Mouse (Mus musculus): ENCODE measurements around the gene Ndufb5.
"Not testable (repeated sequence)": the region's sequence is repeated elsewhere in the genome, so short reads cannot be mapped to it uniquely, and the experiment has no call there.

Gene Ndufb5

DNA sequence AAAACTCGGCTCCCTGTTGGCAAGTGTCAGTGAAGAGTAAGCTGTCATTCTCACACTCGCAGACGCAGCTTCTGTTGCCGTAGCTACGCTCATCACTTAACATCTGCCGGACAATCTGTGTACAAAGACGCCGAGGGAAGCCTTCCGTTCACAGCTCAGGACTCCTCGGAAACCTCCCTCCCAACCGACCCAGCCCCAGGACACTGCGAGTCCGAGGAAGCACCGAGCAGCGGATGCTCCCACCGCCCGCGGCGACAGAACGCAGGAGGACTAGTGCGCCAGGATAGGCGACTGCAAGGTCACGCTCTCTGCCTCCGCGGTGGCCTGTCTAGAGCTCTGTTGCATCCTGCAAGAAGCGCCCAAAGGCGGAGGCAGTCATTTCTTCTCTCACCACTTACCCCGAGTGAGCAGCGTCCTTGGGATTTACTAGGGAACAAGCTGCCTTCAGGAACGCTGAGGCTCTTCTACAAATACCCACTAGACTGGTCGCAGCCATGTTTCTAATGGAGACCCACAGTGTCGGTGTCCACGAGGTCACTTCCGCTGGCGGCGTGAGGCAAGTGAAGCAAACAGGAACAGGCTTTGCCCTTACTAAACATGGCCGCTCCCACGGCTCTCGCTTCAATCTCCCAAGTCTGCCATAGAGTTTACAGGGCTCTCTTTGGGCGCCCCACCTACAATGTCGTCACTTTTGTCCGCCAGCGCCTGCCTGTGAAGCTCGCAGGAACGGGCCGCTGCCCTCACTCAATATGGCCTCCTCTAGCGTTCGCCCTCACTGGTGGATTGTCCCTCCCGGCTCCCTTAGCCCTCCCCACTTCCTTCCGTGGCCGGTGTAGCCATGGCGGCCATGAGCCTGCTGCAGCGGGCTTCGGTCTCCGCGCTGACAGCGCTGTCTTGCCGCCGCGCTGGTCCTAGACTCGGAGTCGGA lies at the start of gene Ndufb5:
Ndufb5 (plus strand) TSS at position 747 of the 928 bp plus-strand sequence.
- peak; percentile 98 for DNase-seq (ENCODE audit: low spot score)

DNA sequence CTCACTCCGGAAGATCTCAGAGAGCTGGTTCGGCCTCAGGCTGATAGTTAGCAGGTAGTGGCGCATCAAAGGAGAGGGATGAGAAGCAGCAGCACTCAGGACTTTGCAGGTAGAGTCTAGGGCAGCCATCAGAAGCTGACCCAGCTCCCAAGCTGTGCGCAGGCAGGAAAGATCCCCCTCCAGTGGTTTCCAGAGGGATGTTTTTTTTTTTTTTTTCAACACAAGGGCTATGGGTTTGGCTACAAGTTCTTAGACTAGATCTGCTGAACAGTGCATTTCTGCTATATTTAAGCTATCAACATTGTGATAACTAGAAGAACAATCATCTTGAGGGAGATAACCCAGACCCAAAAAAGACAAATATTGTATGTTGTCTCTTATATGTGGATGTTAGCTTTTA lies 49.6 kb upstream of the Ndufb5 start:
- no peak for DNase-seq (ENCODE audit: low spot score)

DNA sequence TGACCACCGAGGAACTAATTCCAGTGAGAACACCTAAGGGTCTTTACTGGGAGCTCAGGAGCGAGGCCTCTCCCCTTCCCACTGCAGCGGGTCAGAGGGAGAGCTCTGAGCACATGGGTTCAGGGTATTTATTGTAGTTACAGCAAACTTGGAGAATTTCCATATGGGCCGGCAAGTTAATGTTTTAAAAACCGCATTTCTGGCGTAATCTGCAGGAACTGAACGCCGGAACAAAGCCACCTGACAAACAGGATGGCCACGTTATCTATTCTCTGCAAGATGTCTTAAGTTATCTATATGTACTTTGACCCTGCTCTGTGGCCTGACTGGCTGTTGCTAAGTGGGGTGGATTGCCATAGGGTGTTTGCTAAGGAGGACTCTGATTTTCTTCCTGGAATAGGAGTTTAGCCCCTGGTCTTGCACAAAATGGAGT lies 47.2 kb upstream of the Ndufb5 start:
- no peak for DNase-seq (ENCODE audit: low spot score)

DNA sequence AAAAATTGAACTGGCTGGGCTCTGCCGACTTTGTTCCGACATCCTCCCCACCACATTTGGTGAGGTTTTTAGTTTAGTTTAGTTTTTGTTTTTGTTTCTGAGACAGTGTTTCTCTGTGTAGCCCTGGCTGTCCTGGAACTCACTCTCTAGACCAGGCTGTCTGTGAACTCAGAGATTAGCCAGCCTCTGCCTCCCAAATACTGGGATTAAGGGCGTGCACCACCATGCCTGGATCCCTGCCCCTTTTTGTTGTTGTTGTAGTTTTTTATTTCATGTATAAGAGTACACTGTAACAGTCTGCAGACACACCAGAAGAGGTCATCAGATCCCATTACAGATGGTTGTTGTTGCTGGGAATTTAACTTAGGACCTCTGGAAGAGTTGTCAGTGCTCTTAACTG lies 46.8 kb upstream of the Ndufb5 start:
- no peak for DNase-seq (ENCODE audit: low spot score)

DNA sequence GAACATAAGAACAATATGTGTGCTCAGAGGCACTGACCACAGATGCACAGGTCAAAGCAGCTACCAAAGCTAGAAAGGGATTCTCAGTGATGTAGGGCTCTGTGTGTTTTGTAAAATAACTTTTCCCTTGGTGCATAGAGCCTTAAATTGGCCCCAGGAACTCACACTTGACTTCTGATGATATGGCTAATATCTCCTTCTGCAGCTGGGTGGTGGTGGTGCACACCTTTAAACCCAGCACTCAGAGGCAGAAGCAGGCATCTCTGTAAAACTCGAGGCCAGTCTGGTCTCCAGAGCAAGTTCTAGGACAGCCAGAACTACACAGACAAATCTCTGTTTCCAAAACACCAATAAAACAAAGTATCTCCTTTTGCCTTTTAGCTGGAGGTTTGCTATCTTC lies 45.9 kb upstream of the Ndufb5 start:
- no peak for DNase-seq (ENCODE audit: low spot score)

DNA sequence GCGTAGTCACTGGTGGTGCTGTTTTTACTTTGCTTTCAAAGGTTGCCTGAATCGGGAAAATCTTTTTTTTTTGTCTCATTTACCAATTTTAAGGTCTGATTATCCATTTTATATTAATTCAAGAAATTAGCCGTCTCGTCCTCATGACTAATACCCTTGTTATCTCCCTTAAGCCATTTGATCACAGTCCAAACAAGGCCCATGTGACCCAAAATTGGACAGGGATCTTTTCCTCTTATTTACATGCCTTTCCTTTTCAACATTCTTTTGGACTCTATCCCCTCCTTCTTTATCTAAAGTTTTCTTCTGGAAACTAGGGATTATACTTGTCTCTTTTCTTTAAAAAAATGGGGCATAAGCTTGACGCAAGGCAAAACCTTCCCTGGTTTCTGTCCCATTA lies 44.9 kb upstream of the Ndufb5 start:
- DNase-seq (ENCODE audit: low spot score), result no peak

DNA sequence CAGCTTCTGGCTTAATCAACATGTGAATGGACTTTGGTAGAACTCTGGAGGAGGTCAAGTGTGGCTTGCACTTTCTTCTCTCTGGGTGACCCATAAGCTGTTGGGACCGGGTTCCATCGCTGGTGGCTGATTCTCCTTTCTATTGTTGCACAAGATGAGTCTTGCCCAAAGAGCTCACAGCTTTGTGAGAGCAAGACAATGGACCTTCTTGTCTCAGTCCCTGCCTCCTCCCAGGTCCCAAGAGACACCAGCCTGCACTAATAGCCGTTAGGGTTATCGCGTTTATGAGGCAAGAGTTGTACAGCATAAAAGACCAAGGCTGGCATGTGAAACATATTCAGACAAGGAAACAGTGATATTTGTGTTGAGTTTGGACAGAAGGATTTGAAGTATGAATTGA lies 42.6 kb upstream of the Ndufb5 start:
- DNase-seq (ENCODE audit: low spot score), result no peak

DNA sequence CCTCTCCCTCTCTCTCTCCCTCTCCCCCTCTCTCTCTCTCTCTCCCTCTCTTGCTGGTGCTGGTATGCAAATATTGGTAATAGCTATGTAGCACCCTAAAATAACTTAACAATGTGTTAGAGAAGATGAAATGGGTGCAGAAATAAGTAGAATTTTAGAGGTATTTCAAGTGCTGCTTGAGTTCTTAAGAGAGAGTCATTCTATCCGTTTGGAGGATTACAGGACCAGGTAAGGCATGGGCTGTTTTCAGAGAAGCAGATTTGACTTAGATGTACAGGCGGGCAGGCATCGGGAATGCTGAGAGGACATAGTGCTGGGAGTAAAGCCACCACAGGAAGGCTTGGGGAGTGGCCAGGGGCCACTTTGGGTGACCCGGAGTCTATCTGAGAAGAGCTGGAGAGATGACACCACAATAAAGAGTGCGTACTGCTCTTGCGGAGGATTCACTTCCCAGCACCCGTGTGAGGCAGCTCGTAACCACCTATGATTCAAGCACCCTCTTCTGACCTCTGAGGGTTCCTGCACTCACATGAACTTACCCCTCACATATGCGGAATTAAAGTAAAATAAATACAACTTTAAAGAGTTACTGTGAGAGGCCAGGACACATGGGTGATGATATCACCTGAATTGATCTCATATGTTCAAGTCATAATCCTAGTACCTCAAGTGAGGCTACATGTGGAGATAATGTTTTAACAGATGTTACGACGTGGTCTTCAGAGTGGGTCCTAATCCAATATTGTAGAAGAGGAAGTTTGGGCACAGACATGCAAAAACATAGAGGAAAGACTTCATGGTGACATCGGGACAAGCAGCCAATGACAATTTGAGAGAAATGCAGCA lies 41.8 kb upstream of the Ndufb5 start:
- no peak for DNase-seq (ENCODE audit: low spot score)

DNA sequence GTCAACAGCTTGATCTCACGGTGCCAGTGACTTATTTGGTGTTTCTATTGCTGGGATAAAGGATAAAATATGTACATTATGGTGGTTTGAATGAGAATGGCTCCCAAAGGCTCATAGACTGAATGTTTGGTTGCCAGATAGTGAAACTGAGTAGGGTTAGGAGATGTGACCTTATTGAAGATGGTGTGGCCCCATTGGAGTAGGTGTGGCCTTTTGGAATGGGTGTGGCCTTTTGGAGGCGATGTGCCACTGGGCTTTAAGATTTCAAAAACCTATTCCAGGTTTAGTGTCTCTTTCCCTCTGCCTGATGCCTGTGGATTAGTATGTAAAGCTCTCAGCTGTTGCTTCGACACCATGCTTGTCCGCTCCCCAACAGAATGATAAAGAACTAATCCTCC lies 41.2 kb upstream of the Ndufb5 start:
- no peak for DNase-seq (ENCODE audit: low spot score)

DNA sequence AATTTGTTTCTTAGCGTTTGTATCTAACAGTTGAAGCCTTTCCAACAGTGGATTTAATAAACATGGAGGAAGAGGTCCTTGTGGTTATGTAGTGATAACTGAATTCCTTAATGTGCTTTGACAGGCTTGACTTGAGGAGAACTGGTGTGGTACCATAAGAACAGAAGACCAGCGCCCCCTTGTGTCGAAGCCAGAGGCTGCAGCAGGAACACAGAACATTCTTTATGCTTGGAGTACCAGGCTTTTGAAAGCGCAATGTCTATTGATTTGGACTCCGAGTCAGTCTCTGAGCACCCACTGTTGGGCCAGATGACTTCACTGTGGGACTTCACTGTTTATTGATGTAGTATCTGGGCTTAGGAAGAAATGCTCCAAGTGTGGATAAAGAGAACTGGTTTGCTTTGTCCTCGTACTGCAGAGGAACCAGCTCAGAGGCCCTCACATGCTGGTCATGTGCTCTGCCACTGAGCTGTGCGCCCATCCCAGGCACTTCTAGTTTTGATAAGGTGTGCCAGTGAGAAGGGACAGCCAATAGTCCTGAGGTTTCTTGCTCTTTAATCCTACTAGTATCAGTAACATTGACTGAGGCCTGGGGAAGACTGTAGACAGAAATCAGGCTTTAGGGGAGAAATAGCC lies 38.4 kb upstream of the Ndufb5 start:
- DNase-seq (ENCODE audit: low spot score), result peak; percentile 85

DNA sequence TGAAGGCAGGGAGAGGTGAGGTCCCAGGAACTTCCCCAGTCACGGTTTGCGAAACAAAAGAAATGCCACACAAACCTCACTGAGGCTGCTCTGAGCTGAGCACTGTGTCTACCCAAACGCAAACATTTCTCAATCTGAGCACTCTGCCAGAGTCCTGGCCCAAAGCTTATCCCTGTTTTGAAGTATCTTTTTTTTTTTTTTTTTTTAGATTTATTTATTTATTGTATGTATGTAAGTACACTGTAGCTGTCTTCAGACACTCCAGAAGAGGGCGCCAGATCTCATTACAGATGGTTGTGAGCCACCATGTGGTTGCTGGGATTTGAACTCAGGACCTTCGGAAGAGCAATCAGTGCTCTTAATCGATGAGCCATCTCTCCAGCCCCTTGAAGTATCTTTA lies 32.8 kb upstream of the Ndufb5 start:
- not testable (repeated sequence) for DNase-seq (ENCODE audit: low spot score)

DNA sequence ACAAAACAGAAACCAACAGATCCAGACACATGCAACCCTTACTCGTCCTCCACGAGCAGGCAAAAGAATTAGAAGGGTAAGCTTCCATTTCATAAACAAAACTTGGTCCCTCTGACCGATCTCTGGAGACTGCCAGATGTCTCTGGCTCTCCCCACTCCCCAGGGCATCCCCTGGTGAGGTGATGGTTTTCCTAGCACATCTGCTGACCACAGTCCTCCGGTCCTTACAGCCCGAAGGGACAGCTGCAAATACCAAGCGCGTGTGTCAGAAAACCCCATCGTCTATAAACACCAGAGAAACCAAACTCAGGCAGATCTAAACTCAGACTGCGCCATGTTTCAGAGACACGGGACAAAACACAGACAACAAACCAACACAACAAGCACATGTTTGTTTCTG lies 32.2 kb upstream of the Ndufb5 start:
- DNase-seq (ENCODE audit: low spot score), result not testable (repeated sequence)

DNA sequence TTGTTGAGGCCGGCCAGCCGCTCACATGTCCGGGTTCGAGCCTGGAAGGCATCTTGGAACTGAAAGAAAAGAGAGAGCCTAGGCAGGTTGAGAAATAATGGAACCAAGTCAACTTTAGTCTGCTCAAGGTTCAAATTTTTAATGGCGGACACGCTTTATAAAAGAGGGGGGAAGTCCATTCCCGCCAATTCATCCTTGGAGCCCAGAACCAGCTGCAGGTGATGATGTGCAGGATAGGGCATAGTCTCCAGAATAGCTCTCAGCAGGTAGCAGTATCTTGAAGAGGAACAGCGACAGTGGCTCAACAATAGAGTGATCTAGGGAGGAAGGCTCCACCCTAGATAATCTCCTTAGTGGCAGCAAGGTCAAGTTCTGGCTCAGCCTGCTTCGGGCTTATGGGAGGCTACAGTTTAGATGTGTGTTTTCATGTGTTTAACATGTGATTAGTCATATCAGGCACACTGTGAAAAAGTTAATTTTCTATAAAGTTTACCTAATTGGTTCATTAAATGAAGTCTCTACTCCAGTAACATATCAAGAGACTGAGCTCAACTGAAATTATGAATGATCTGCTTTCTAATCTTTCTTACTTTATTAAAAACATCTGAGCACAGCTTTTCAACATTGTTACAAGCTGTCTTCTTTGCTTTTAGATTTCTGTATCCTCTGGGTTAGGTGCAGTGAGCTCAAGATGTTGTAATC lies 31.0 kb upstream of the Ndufb5 start, which contains the start of gene Actl6a:
Actl6a (plus strand) TSS at position 652 of the 702 bp plus-strand sequence.
- DNase-seq (ENCODE audit: low spot score), result not testable (repeated sequence)

DNA sequence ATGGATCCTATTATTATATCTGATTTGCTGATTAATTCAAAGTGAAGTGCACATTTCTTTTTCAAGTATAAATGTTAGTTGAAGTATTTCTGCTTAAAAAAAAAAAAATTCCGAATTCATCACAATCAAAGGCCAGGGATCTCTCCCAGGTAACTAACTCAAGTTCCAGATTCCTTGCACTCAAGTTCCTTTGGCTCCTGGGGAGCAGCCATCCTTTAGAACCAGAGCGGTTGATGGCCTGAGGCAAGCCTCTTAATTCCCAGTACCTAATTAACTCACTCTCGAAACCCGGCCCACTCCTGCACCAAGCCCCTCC lies 28.8 kb upstream of the Ndufb5 start:
- DNase-seq (ENCODE audit: low spot score), result no peak

DNA sequence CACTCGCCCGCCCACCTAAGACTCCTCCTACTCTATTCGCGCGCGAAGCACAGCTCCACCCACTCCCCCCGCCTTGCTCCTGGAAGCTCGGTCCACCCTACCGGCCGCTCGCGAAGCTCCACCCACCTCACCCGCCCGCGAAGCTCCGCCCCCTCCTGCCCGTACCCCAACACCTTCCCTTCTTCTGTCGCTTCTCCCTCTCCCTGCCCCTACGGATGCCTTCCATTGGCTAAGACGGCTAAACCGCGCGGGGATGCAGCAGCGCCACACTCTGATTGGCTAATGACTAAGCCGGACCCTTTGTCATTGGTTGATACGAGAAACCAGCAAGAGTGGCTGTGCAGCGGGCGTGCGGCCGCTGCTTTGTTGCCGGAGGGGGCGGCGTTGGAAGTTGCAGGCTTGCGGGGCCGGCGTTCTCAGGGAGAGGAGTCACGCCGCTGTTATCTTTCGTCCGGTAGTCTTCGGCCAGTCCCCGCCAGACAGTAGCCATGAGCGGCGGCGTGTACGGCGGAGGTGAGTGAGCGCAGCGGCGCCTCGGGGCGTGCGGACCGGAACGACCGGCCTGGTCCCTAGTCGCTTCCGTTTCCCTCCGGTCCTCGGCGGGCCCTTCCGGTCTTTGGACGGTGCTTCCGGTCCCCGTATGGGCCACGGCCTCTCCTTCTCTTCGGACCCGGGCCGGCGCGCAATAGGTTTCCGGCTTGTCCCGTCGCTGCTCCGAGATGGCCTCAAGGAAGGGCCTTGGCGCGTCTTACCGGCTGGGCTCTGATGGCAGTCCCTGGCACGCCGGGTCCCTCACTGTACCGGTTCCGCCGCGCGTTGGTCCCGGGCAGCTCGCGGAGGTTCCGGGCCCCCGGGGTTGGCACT lies 28.2 kb upstream of the Ndufb5 start:
- peak; percentile 99 for DNase-seq (ENCODE audit: low spot score)

DNA sequence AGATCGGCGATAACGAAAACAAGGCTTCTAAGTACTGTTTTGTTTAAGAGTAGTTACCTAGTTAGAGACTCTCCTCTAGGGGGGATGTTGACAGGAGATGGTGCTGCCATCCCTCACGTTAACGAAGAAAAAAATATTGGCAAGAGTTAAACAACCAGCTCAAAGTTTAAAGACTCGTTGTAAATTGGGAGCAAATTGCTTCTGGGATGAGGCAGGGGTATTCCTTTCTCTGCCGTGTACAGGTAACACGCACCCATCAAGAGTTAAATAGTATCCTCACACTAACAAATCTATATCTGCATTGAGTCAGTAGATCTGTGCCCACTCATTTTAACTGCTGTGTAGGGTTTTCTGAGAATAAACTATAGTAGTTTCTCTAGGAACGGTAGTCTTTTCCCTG lies 27.4 kb upstream of the Ndufb5 start:
- no peak for DNase-seq (ENCODE audit: low spot score)

DNA sequence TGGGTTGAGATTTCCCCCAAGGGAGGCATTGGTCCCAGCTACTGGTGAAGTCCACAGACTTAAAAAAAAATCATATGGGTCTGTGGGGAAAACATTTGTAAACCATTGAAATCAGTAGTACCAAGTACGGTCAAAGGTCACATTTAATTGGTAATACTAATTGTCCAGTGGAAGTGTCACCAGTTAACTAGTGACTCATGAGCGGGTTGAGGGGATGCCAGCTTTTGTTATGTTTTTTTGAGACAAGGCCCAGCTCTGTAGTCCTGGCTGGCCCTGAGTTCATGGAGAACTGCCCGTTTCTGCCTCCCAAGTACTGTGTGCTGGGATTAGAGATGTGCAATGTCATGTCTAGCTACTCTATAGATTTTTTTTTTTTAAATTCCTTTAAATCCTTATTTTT lies 23.1 kb upstream of the Ndufb5 start:
- no peak for DNase-seq (ENCODE audit: low spot score)

DNA sequence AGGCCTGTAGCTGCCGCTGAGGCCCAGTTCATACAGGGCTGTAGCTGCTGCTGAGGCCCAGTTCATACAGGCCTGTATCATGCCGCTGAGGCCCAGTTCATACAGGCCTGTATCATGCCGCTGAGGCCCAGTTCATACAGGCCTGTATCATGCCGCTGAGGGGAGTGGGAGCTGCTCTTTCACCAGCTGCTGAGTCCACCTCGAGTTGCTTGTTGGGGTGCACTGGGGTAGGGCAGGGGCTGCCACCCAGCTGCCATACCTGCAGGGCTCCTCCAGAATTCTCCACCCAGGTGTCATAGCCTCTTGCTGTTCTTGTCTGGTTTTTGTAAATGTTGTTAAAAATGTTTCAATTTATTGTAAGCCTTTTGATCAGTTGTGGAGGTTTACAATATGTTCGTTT lies 19.4 kb upstream of the Ndufb5 start:
- DNase-seq (ENCODE audit: low spot score), result not testable (repeated sequence)

DNA sequence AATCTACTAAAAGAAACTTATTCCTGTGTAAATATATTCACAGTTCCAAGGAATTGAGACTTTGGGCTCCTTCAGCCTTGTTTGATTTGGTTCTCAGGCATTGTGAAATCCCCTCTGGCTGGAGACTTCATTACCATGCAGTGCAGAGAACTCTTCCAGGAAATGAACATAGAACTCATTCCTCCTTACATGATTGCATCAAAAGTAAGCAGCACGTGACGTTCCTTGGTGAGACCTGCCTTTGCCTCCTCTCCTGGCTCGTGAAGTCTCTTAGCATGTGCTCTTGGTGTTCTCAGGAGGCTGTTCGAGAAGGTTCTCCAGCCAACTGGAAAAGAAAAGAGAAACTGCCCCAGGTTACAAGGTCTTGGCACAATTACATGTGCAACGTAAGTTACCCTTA lies 18.5 kb upstream of the Ndufb5 start:
- DNase-seq (ENCODE audit: low spot score), result no peak

DNA sequence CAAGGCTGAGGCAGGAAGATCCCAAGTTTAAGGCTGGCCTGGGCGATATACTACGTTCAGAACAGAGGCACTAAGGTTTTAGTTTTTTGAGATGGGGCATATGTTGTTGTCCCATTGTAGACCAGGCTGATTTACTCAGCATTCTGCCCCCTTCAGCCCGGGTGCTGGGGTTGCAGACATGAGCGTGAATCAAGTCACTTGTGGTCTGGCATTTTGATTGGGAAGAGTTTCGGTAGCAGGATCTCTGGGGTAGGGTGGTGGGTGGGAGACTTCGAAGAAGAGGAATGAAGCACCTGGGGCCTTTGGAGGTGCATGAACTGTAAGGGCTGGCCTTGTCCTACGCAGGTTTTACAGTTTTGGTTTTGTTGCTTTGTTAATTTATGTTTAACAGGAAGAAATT lies 12.6 kb upstream of the Ndufb5 start:
- no peak for DNase-seq (ENCODE audit: low spot score)

DNA sequence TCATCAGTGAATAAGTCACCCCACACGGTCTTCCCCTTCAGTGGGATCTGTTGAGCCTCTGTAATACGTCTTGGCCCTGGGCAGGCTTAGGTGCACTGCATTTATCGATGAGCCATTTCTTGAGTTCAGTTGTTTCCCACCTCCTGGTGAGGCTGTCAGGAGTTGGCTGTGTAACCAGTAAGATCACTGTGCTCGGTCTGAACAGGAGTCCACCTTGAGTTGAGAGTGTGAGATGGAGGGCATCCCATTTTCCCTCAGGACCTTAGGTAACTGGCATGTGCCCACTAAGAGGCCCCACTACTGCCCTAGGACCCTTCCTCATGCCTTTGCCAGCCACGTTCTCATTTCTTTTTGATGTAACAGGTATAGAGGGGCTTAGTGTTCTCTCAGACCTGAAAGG lies 10.8 kb upstream of the Ndufb5 start:
- DNase-seq (ENCODE audit: low spot score), result no peak

All from urinary bladder, postnatal 14 days (tissue).